Mouse (Mus musculus) urinary bladder, adult 2 months (tissue): ENCODE measurements around the gene Arhgdia. TPM values are rescaled to one million over a fixed set of nuclear protein-coding genes. Genes with fewer than 3 reads are reported as not detected.

Experiments
- polyA plus RNA-seq: library from polyadenylated mRNA; depleted of rRNA; stranded (reverse); fragments of >200 nt; gene quantifications from 2 replicates; pipeline ENCODE4 v1.2.3, GENCODE M21; 2012; rRNA removed

The Arhgdia gene
- polyA plus RNA-seq, 1 experiment = 409 TPM

Other genes starting within 250 kb of the Arhgdia start
- 1,024 and 1,454 TPM in 2 replicates for gene Actg1, start 233.1 kb downstream of the Arhgdia start, polyA plus RNA-seq
- 0.25 TPM in 1 of 2 replicates, not detected in the other for gene Fscn2, start 220.1 kb downstream of the Arhgdia start, polyA plus RNA-seq
- 21.8 and 22.2 TPM in 2 replicates for gene Faap100, start 202.9 kb downstream of the Arhgdia start, polyA plus RNA-seq
- 40.6 and 41.1 TPM in 2 replicates for gene Nploc4, start 143.9 kb downstream of the Arhgdia start, polyA plus RNA-seq
- gene Tspan10, start 139.0 kb downstream of the Arhgdia start, polyA plus RNA-seq = not detected in 2 replicates
- 0.34 and 0.63 TPM in 2 replicates for gene Pde6g, start 128.1 kb downstream of the Arhgdia start, polyA plus RNA-seq
- gene Oxld1, start 123.6 kb downstream of the Arhgdia start, polyA plus RNA-seq = 19.8 and 26.8 TPM in 2 replicates
- 21.5 and 31.0 TPM in 2 replicates for gene Ccdc137, start 123.5 kb downstream of the Arhgdia start, polyA plus RNA-seq
- 23.9 and 24.0 TPM in 2 replicates for gene Arl16, start 114.0 kb downstream of the Arhgdia start, polyA plus RNA-seq
- gene Mrpl12, start 97.0 kb downstream of the Arhgdia start, polyA plus RNA-seq = 62.4 and 72.4 TPM in 2 replicates
- gene Slc25a10, start 89.8 kb downstream of the Arhgdia start, polyA plus RNA-seq = 98.9 and 115 TPM in 2 replicates
- 1.8 and 2.4 TPM in 2 replicates for gene Gcgr, start 50.9 kb downstream of the Arhgdia start, polyA plus RNA-seq
- 112 and 117 TPM in 2 replicates for gene Mcrip1, start 31.9 kb downstream of the Arhgdia start, polyA plus RNA-seq
- not detected in 2 replicates for gene Ppp1r27, start 30.5 kb downstream of the Arhgdia start, polyA plus RNA-seq
- gene P4hb, start 8.4 kb downstream of the Arhgdia start, polyA plus RNA-seq = 272 and 354 TPM in 2 replicates
- gene Alyref, start 16.7 kb upstream of the Arhgdia start, polyA plus RNA-seq = 56.2 and 57.6 TPM in 2 replicates
- gene Anapc11, start 16.8 kb upstream of the Arhgdia start, polyA plus RNA-seq = 112 and 116 TPM in 2 replicates
- 0.40 and 0.62 TPM in 2 replicates for gene Npb, start 26.9 kb upstream of the Arhgdia start, polyA plus RNA-seq
- gene Pcyt2, start 36.3 kb upstream of the Arhgdia start, polyA plus RNA-seq = 87.2 and 120 TPM in 2 replicates
- gene Sirt7, start 43.6 kb upstream of the Arhgdia start, polyA plus RNA-seq = 78.6 and 107 TPM in 2 replicates
- 50.1 and 62.5 TPM in 2 replicates for gene Mafg, start 52.0 kb upstream of the Arhgdia start, polyA plus RNA-seq
- gene Pycr1, start 62.1 kb upstream of the Arhgdia start, polyA plus RNA-seq = 15.5 and 18.5 TPM in 2 replicates
- 0.07 and 0.21 TPM in 2 replicates for gene Myadml2, start 66.5 kb upstream of the Arhgdia start, polyA plus RNA-seq
- gene Notum, start 79.6 kb upstream of the Arhgdia start, polyA plus RNA-seq = 13.0 and 16.6 TPM in 2 replicates
- 50.8 and 52.2 TPM in 2 replicates for gene Aspscr1, start 91.3 kb upstream of the Arhgdia start, polyA plus RNA-seq
- 62.3 and 76.0 TPM in 2 replicates for gene Cenpx, start 132.1 kb upstream of the Arhgdia start, polyA plus RNA-seq
- gene Lrrc45, start 132.3 kb upstream of the Arhgdia start, polyA plus RNA-seq = 54.6 and 66.6 TPM in 2 replicates
- 14.6 and 17.4 TPM in 2 replicates for gene Rac3, start 139.8 kb upstream of the Arhgdia start, polyA plus RNA-seq
- 58.1 and 60.6 TPM in 2 replicates for gene Dcxr, start 145.7 kb upstream of the Arhgdia start, polyA plus RNA-seq
- 349 and 361 TPM in 2 replicates for gene Cbr2, start 150.5 kb upstream of the Arhgdia start, polyA plus RNA-seq
- 1.7 and 2.1 TPM in 2 replicates for gene Hmga1b, start 181.2 kb upstream of the Arhgdia start, polyA plus RNA-seq
- gene Rfng, start 202.6 kb upstream of the Arhgdia start, polyA plus RNA-seq = 25.7 and 27.4 TPM in 2 replicates
- 119 and 149 TPM in 2 replicates for gene Gps1, start 202.6 kb upstream of the Arhgdia start, polyA plus RNA-seq
- 36.1 and 39.1 TPM in 2 replicates for gene Dus1l, start 214.8 kb upstream of the Arhgdia start, polyA plus RNA-seq
- 187 and 188 TPM in 2 replicates for gene Fasn, start 242.9 kb upstream of the Arhgdia start, polyA plus RNA-seq